Mouse (Mus musculus) T-helper 17 cell (primary cell): ENCODE measurements around the gene Cabp2.

Experiments used
- in situ Hi-C, 2 experiments: fragments of 300-600 bp; cut with MboI, MseI; formaldehyde crosslinking; loops; 1 replicate in 1 of 2; 2 replicates in 1 of 2; pipeline ENCODE4 v1.15.1; 2025; ENCODE audit warnings: high pct_unique_total_duplicates in 2 of 2

The Cabp2 gene

DNA sequence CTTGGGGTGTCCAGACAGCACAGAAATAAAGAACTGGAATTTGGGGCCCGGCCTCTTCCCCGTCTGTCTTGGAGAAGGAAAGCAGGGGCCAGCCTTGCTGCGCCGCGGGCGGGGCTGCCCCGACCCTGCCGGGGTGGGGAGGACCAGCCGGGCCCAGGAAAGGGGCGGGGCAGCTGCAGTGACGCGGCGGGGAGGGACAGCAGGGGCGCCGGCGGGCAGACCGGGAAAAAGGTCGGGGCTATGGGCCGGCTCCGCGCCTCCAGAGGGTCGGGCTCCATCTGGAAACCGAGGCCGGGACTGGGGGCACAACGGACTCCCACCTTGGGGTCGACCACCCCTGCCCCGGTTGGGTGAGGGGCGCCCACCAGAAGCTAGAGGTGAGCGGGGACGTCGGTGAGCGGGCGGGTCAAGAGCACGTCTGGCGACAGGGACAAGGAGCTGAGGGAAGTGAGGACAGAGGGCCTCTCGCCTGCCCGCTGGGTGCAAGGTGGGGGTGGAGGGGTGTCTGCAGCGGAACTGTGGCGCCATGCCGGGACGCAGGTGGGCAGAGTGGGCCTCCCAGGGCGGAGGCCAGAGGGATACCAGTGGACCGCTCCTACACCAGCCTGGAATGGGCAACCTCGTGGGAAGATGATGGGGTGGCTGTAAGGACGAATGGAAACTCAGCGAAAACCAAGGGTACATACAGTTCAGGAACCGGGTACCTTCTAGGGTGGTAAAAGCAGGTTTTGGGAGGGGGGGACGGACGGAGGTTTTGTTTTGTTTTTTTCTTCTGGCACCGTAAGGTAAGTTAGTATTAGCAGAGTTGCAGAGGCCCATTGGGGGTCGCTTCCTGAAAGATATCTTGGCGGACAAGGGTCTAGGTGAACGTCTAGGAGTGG is 18.7 kb downstream of the Cabp2 start, which contains the start of gene Pitpnm1:
TSS of gene Pitpnm1 (plus strand) at position 162 of the 881 bp plus-strand sequence.
- in situ Hi-C loops = loop anchor here (5.0 to 10.0 kb wide), 3 partner anchors 43 to 515 kb away; partner anchors contain the start of genes Gstp3 (in 1 of the 2), Lrfn4 (in 1 of the 2) and Ptprcap (in 1 of the 2)

- in situ Hi-C loops = loop anchor here in 1 of 2 experiments (10.0 kb wide), 1 partner anchor 514 kb away; the partner anchor contains the start of gene Lrfn4
Measured at GRCm38 (mm10) chr19:4100718-4101261, 19.4 kb downstream of the Cabp2 start.

DNA sequence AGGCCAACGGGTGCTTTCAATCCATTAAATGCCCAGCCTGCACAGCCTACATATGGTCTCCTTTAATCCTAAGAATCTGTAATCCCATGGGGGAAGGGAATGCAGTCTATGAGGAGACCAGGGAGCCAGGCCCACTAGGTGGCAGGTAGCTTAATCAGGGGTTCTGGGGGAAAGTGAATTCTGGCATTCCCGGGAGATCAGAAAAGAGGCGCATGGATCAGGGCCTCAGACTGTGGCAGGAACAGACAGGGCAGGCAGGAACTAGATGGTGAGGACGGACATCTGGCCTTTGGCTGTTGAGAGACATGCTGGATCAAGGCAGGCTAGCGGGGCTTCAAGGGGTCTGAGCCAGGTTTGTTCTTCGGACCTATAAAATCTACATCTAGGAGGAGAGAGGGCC is 20.1 kb downstream of the Cabp2 start:
- in situ Hi-C loops = loop anchor here in 1 of 2 experiments (10.0 kb wide), 1 partner anchor 513 kb away; the partner anchor contains the start of gene Lrfn4

DNA sequence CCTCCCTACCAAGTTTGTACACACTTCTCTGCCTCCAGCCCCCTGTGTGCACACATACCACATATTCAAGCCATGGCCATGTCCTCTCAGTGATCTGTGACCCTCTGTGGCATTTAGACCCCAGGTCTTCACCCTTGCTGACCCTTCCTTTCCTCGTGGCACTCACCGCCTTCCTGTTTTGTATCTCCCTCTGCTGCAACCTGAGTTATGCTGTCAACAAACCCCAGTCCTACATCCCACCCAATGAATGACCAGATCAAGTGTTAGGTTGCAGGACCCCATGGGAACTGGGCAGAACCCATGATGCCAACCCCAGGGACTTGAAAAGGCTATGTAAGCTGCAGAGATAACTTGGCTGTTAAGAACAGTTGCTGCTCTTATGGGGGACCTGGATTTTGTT is 20.7 kb downstream of the Cabp2 start:
- in situ Hi-C loops = loop anchor here in 1 of 2 experiments (10.0 kb wide), 1 partner anchor 513 kb away; the partner anchor contains the start of gene Lrfn4

- in situ Hi-C loops = loop anchor here in 1 of 2 experiments (10.0 kb wide), 1 partner anchor 512 kb away; the partner anchor contains the start of gene Lrfn4
Measured at GRCm38 (mm10) chr19:4102626-4103025, 21.2 kb downstream of the Cabp2 start.

DNA sequence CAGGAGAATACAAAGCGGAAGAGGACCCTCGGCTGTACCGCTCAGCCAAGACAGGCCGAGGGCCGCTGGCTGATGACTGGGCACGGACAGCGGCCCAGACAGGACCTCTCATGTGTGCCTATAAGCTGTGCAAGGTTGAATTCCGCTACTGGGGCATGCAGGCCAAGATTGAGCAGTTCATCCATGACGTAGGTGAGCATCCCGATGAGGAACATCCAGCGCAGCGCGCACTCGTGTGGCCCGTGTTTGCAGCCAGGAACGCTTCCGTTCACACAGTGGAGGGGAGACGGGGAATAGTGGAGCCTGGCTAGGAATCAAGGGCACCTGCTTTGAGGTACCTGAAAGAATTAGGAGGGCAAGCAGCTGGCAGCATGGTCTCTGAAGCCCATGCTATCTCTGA is 21.9 kb downstream of the Cabp2 start:
- in situ Hi-C loops = loop anchor here in 1 of 2 experiments (10.0 kb wide), 1 partner anchor 512 kb away; the partner anchor contains the start of gene Lrfn4

DNA sequence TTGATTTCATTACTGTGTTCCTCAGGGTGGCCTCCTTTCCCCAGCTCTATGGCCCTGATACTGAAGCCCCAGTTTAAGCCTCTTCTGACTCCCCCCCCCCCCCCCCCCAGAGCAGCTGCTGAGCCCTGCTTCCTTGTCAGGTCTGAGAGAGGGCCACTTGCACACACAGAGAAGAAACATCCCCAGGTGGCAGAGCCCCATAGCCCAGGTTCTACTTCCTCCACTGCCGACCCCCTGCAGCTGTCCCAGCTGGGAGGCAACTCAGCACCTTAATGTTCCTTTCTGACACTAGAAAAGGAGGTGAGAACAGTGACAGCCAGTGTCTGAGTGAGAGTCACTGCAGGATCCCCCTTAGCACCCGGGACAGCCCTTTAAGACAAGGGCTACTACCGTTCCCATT is 22.4 kb downstream of the Cabp2 start:
- in situ Hi-C loops = loop anchor here in 1 of 2 experiments (10.0 kb wide), 1 partner anchor 511 kb away; the partner anchor contains the start of gene Lrfn4

DNA sequence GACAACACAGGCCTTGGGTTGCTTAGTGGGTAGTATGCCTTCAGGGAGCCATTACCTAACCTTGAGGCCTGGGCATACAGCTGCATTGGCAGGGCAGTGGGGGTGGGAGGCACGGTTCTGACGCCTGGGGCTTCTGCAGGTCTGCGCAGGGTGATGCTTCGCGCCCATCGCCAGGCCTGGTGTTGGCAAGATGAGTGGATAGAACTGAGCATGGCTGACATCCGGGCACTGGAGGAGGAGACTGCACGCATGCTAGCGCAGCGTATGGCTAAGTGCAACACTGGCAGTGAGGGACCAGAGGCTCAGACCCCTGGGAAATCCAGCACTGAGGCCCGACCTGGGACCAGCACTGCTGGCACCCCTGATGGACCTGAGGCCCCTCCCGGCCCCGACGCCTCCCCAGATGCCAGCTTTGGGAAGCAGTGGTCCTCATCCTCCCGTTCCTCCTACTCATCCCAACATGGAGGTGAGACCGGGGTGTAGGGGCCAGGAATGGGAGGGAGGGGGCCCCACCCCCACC is 23.4 kb downstream of the Cabp2 start:
- in situ Hi-C loops = loop anchor here in 1 of 2 experiments (10.0 kb wide), 1 partner anchor 510 kb away; the partner anchor contains the start of gene Lrfn4

DNA sequence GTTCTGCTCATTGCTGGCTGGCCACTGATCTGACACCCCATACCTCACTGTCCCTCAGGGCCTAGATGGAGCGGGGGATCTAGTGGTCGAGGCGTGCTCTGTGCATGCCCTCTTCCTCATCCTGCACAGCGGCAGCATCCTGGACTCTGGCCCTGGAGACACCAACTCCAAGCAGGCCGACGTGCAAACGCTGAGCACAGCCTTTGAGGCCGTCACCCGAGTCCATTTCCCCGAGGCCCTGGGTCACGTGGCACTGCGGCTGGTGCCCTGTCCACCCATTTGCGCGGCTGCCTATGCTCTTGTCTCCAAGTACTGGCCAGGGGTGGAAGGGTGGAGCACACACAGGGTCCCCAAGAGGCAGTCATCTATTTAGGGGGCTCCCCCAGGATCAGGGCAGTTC is 25.3 kb downstream of the Cabp2 start:
- in situ Hi-C loops = loop anchor here in 1 of 2 experiments (10.0 kb wide), 1 partner anchor 508 kb away; the partner anchor contains the start of gene Lrfn4

DNA sequence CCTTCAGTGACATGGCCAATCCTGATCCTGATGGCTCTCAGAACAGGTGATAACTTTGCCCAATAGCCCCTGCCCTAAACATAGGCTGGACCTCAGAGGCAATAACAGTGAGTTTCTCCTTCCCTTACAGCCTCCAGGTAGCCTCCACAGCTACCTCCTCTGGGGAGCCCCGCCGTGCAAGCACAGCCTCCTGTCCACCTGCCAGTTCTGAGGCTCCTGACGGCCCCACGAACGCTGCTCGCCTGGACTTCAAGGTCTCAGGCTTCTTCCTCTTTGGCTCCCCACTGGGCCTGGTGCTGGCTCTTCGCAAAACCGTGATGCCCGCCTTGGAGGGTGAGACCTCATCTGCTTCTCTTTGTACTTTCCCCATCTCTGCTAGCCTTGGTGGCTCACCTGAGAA is 27.2 kb downstream of the Cabp2 start:
- in situ Hi-C loops = loop anchor here in 1 of 2 experiments (10.0 kb wide), 1 partner anchor 506 kb away; the partner anchor contains the start of gene Lrfn4

DNA sequence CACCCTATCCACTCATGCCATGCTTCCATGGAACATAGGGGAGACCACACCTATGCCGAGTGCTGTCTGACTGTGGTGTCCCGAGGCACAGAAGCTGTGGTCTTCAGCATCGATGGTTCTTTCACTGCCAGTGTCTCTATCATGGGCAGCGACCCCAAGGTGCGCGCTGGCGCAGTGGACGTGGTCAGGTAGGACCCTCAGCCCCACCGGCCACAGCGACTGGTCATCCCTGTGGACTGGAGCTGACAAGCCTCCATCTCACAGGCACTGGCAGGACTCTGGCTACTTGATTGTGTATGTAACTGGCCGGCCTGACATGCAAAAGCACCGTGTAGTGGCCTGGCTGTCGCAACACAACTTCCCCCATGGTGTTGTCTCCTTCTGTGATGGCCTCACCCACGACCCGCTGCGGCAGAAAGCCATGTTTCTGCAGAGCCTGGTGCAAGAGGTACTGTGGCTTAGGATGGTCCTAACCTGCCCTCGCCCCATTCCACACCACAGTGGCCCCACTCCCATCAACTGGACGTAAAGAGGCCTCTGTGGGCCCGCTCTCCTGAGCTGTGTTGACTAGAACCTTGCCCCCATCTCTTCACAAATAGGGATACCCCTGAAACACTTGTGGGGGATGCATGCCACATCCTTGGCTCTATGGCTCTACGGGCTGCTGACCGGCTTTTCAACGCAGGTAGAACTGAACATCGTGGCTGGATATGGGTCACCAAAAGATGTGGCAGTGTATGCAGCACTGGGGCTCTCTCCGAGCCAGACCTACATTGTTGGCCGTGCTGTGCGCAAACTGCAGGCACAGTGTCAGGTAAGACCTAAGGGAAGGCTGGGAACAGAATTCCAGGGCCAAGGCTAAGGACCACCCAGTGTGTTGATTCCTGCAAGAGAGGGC is 30.9 kb downstream of the Cabp2 start:
- in situ Hi-C loops = loop anchor here in 1 of 2 experiments (10.0 kb wide), 1 partner anchor 392 kb away; no protein-coding TSS in a partner anchor

DNA sequence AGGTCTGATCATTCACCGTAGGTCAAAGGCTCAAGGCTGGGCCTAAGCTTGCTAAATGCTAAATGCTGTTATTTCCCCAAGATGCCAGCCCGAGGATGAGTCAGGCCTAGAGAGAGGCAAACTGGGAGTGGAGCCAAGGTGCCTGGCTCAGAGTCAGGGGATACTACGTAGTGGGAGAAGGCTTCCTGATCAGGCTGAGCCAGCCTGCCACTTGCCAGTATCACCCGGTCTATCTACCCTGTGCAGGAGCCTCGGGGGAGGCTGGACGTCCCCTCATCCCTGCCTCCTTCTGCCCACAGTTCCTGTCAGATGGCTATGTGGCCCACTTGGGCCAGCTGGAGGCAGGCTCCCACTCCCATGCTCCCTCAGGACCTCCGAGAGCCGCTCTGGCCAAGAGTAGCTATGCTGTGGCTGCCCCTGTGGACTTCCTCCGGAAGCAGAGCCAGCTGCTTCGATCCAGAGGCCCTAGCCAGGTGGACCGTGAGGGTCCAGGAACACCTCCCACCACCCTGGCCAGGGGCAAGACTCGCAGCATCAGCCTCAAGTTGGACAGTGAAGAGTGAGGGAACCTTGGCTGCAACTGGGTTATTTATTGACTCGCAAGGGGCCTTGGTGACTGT is 31.9 kb downstream of the Cabp2 start:
- in situ Hi-C loops = loop anchor here in 1 of 2 experiments (10.0 kb wide), 1 partner anchor 392 kb away; no protein-coding TSS in a partner anchor

GRCm38 (mm10) chr19:4113806-4114230 is 32.4 kb downstream of the Cabp2 start:
- in situ Hi-C loops = loop anchor here in 1 of 2 experiments (10.0 kb wide), 1 partner anchor 391 kb away; no protein-coding TSS in a partner anchor

GRCm38 (mm10) chr19:4114551-4114950 is 33.2 kb downstream of the Cabp2 start:
- in situ Hi-C loops = loop anchor here in 1 of 2 experiments (10.0 kb wide), 1 partner anchor 390 kb away; no protein-coding TSS in a partner anchor

- in situ Hi-C loops = loop anchor here in 1 of 2 experiments (10.0 kb wide), 1 partner anchor 390 kb away; no protein-coding TSS in a partner anchor
Measured at GRCm38 (mm10) chr19:4115144-4115543, 33.8 kb downstream of the Cabp2 start.

DNA sequence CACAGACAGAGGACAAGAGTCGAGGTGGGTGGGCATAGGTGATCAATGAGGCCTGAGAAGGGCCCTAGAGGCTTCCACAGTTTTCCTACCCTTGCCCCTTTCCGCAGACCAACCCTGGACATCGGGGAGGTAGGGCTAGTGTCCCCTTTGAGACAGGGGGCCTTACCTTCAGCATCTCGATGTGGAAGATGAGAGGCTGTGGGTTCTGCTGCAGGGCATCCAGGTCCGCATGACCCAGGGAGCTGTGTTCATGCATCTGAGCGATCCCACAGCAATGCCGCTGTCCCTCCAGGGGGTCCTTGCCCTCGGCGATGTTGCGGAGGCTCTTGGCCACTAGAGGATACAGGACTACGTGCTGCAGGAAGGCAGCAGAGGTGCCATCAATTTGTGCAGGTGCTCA is 34.4 kb downstream of the Cabp2 start:
- in situ Hi-C loops = loop anchor here in 1 of 2 experiments (10.0 kb wide), 1 partner anchor 389 kb away; no protein-coding TSS in a partner anchor

- in situ Hi-C loops = loop anchor here in 1 of 2 experiments (10.0 kb wide), 1 partner anchor 388 kb away; no protein-coding TSS in a partner anchor
Measured at GRCm38 (mm10) chr19:4117006-4117405, 35.6 kb downstream of the Cabp2 start.

DNA sequence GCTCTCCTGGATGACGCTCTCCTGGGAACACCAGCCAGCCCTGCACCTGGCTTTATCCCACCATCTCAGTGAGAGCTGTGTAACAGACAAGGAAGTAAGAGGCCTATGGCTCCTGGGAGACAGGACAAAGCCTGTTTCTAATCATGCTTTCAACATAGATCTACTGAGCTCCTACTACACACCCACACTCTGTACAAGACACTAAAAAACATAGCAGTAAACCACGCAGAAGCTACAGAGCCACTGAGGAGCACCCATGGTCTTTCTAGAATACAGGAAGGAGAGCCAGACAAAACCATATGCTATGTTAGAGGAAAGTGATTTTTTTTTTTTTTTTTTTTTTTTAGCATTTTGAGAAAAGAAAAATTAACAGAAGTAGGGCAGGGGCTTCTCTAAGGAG is 37.0 kb downstream of the Cabp2 start:
- in situ Hi-C loops = loop anchor here in 1 of 2 experiments (10.0 kb wide), 1 partner anchor 386 kb away; no protein-coding TSS in a partner anchor
